Mouse (Mus musculus) left cerebral cortex, postnatal 10 days (tissue): Measurements from ENCODE around the gene Slc1a3. TPM values are rescaled to one million over a fixed set of nuclear protein-coding genes. Genes with fewer than 3 reads are reported as not detected.

Source experiments
- total RNA-seq, 2 experiments: library from RNA; stranded (reverse); gene quantifications; 2 replicates each; pipeline ENCODE4 v1.2.3; 2021

Gene Slc1a3
- total RNA-seq, 2 experiments from 2014 or later = 295 to 305 TPM

Other genes with a start within 250 kb of the Slc1a3 start
- not detected for gene Gm2310, start 190.8 kb downstream of the Slc1a3 start, total RNA-seq